Mouse (Mus musculus): Measurements from ENCODE around the gene Dcpp3. TPM values are rescaled to one million over a fixed set of nuclear protein-coding genes. Genes with fewer than 3 reads are reported as not detected.
"Not testable (repeated sequence)": the region's sequence is repeated elsewhere in the genome, so short reads cannot be mapped to it uniquely, and the experiment has no call there.

Dcpp3 gene
- polyA plus RNA-seq, 1 experiment from 2014 or later: 0.35 TPM

- WGBS: under 1% methylated on average over 28 of the region's 29 CpGs
- Histone ChIP-seq H3K4me1 (ENCODE audit: insufficient read depth, low read depth, low read length) (peaks cover 2% of the 10 kb centered on the region; the same call in 1 of the 2 replicates), H3K27ac (ENCODE audit: low read length) (peak overlapping the region; percentile 78), H3K4me3 (ENCODE audit: low read depth, low read length) (peak overlapping the region; percentile 45), H3K36me3 (ENCODE audit: insufficient read depth, low read length) (no peaks in the 10 kb centered on the region), H3K9me3 (ENCODE audit: low read length) (no peaks in the 10 kb centered on the region), H3K27me3 (replicated peaks; ENCODE audit: insufficient read depth, low read length) (no peaks in the 10 kb centered on the region), H3K9ac (replicated peaks; ENCODE audit: low read depth) (peak overlapping the region; percentile 44; the same call in 1 of the 2 replicates), H3K4me2 (replicated peaks; ENCODE audit: low read depth, low read length) (peak overlapping the region; percentile 82)
- DNase-seq (ENCODE audit: low spot score): peak; percentile 93
- ATAC-seq: peak; percentile 98
- TF ChIP-seq CTCF (IDR thresholded peaks at IDR 0.05) (peak; percentile 36), EP300 (IDR thresholded peaks at IDR 0.05) (no peak)
These were observed 7.3 kb downstream of the Dcpp3 start for GRCm38 (mm10) chr17:23924531-23925007.

- H3K9me3 ChIP-seq (ENCODE audit: low read length): no peaks in the 10 kb centered on the region
- no peaks in the 10 kb centered on the region for H3K36me3 ChIP-seq (ENCODE audit: insufficient read depth, low read length)
- TF ChIP-seq CTCF (IDR thresholded peaks at IDR 0.05) (no peak; the same call in 1 of the 2 replicates), EP300 (IDR thresholded peaks at IDR 0.05) (no peak)
- H3K4me2 ChIP-seq (replicated peaks; ENCODE audit: low read depth, low read length): peak overlapping the region; percentile 82
- WGBS: 0% methylated on average over 14 of the region's 14 CpGs
- no peaks in the 10 kb centered on the region for H3K27me3 ChIP-seq (replicated peaks; ENCODE audit: insufficient read depth, low read length)
- peak overlapping the region; percentile 78 for H3K27ac ChIP-seq (ENCODE audit: low read length)
- ATAC-seq (peak; percentile 82), DNase-seq (ENCODE audit: low spot score) (peak; percentile 79)
- peaks cover 2% of the 10 kb centered on the region; the same call in 1 of the 2 replicates for H3K4me1 ChIP-seq (ENCODE audit: insufficient read depth, low read depth, low read length)
- H3K9ac ChIP-seq (replicated peaks; ENCODE audit: low read depth): peak overlapping the region; percentile 44
- peak overlapping the region; percentile 45 for H3K4me3 ChIP-seq (ENCODE audit: low read depth, low read length)
These were observed 7.8 kb downstream of the Dcpp3 start for GRCm38 (mm10) chr17:23925090-23925493.

- no peaks in the 10 kb centered on the region for H3K36me3 ChIP-seq (ENCODE audit: insufficient read depth, low read length)
- H3K4me3 ChIP-seq (ENCODE audit: low read depth, low read length): no peak overlapping the region
- no peaks in the 10 kb centered on the region for H3K9me3 ChIP-seq (ENCODE audit: low read length)
- no peak for ATAC-seq
- H3K27me3 ChIP-seq (replicated peaks; ENCODE audit: insufficient read depth, low read length): no peaks in the 10 kb centered on the region
- no peak for DNase-seq (ENCODE audit: low spot score)
- H3K4me2 ChIP-seq (replicated peaks; ENCODE audit: low read depth, low read length): no peak overlapping the region
- 50% methylated on average over 5 of the region's 5 CpGs for WGBS
- H3K4me1 ChIP-seq (ENCODE audit: insufficient read depth, low read depth, low read length): no peaks in the 10 kb centered on the region
- TF ChIP-seq EP300 (IDR thresholded peaks at IDR 0.05): no peak
- TF ChIP-seq CTCF (IDR thresholded peaks at IDR 0.05): no peak
- H3K27ac ChIP-seq (ENCODE audit: low read length): no peak overlapping the region
- H3K9ac ChIP-seq (replicated peaks; ENCODE audit: low read depth): no peak overlapping the region
These were observed 13.9 kb downstream of the Dcpp3 start for GRCm38 (mm10) chr17:23931157-23931556.

- no peak for TF ChIP-seq EP300 (IDR thresholded peaks at IDR 0.05)
- TF ChIP-seq CTCF (IDR thresholded peaks at IDR 0.05): no peak
- H3K4me3 ChIP-seq (ENCODE audit: low read depth, low read length): no peak within 1 kb of the TSS
- no peaks in the 10 kb centered on the region for H3K9me3 ChIP-seq (ENCODE audit: low read length)
- H3K36me3 ChIP-seq (ENCODE audit: insufficient read depth, low read length): no peaks in the 10 kb centered on the region
- no peak within 1 kb of the TSS for H3K9ac ChIP-seq (replicated peaks; ENCODE audit: low read depth)
- H3K27me3 ChIP-seq (replicated peaks; ENCODE audit: insufficient read depth, low read length): no peaks in the 10 kb centered on the region
- DNase-seq (ENCODE audit: low spot score): no peak
- no peaks in the 10 kb centered on the region for H3K4me1 ChIP-seq (ENCODE audit: insufficient read depth, low read depth, low read length)
- no peak within 1 kb of the TSS for H3K4me2 ChIP-seq (replicated peaks; ENCODE audit: low read depth, low read length)
- no peak for ATAC-seq
- no peak within 1 kb of the TSS for H3K27ac ChIP-seq (ENCODE audit: low read length)
These were observed 24.1 kb downstream of the Dcpp3 start, which contains the start of gene Sbp for GRCm38 (mm10) chr17:23941372-23941771. Gene Sbp, plus strand, starts transcription at chr17:23941672.

DNA sequence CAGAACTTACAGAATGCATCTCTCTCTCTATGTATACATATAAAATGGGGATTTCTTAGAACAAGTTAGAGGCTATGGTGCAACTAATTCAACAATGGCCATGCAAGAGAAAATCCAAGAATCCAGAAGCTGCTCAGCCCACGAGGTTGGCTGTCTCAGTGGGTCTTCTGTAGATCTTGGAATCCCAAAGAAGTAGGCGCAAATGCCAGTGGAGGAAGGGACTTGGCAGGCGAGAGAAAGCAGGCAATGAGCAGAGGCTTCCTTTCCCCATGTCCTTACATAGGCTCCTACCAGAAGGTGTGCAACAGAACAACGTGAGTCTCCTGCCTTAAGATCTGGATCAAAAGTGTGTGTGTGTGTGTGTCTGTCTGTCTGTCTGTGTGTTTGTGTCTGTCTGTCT is 30.2 kb downstream of the Dcpp3 start:
- not testable (repeated sequence) for ATAC-seq; H3K4me3 ChIP-seq (ENCODE audit: low read depth, low read length); H3K9ac ChIP-seq (replicated peaks; ENCODE audit: low read depth); H3K4me2 ChIP-seq (replicated peaks; ENCODE audit: low read depth, low read length); H3K9me3 ChIP-seq (ENCODE audit: low read length); H3K4me1 ChIP-seq (ENCODE audit: insufficient read depth, low read depth, low read length); H3K27ac ChIP-seq (ENCODE audit: low read length); DNase-seq (ENCODE audit: low spot score); H3K36me3 ChIP-seq (ENCODE audit: insufficient read depth, low read length); H3K27me3 ChIP-seq (replicated peaks; ENCODE audit: insufficient read depth, low read length)
- WGBS: 71% methylated on average over 4 of the region's 4 CpGs

GRCm38 (mm10) chr17:23949068-23949467 is 31.8 kb downstream of the Dcpp3 start:
- Histone ChIP-seq H3K4me1 (ENCODE audit: insufficient read depth, low read depth, low read length) (no peaks in the 10 kb centered on the region), H3K9ac (replicated peaks; ENCODE audit: low read depth) (no peak overlapping the region), H3K4me2 (replicated peaks; ENCODE audit: low read depth, low read length) (no peak overlapping the region), H3K9me3 (ENCODE audit: low read length) (no peaks in the 10 kb centered on the region), H3K36me3 (ENCODE audit: insufficient read depth, low read length) (no peaks in the 10 kb centered on the region), H3K27me3 (replicated peaks; ENCODE audit: insufficient read depth, low read length) (no peaks in the 10 kb centered on the region), H3K27ac (ENCODE audit: low read length) (no peak overlapping the region), H3K4me3 (ENCODE audit: low read depth, low read length) (no peak overlapping the region)
- ATAC-seq (no peak), DNase-seq (ENCODE audit: low spot score) (no peak)
- TF ChIP-seq CTCF (IDR thresholded peaks at IDR 0.05) (no peak), EP300 (IDR thresholded peaks at IDR 0.05) (no peak)
- WGBS: 79% methylated on average over 2 of the region's 2 CpGs

GRCm38 (mm10) chr17:23950828-23951227 is 33.6 kb downstream of the Dcpp3 start:
- H3K9me3 ChIP-seq (ENCODE audit: low read length); H3K9ac ChIP-seq (replicated peaks; ENCODE audit: low read depth); H3K36me3 ChIP-seq (ENCODE audit: insufficient read depth, low read length); ATAC-seq; H3K4me3 ChIP-seq (ENCODE audit: low read depth, low read length); H3K27me3 ChIP-seq (replicated peaks; ENCODE audit: insufficient read depth, low read length); H3K4me1 ChIP-seq (ENCODE audit: insufficient read depth, low read depth, low read length); DNase-seq (ENCODE audit: low spot score); H3K27ac ChIP-seq (ENCODE audit: low read length); H3K4me2 ChIP-seq (replicated peaks; ENCODE audit: low read depth, low read length): not testable (repeated sequence)
- WGBS: 63% methylated on average over 4 of the region's 4 CpGs

Data from lung, postnatal 0 days (tissue).